Mouse (Mus musculus) embryo, embryonic 11 days (tissue): ENCODE results near the gene Lrrk1.
A peak's percentile ranks its signal among the peaks of the same experiment; 100 is the strongest.

ENCODE experiments used
- DNase-seq: peaks from one replicate; pipeline ENCODE4 v3.0.0-alpha.2; 2015

The Lrrk1 gene

DNA sequence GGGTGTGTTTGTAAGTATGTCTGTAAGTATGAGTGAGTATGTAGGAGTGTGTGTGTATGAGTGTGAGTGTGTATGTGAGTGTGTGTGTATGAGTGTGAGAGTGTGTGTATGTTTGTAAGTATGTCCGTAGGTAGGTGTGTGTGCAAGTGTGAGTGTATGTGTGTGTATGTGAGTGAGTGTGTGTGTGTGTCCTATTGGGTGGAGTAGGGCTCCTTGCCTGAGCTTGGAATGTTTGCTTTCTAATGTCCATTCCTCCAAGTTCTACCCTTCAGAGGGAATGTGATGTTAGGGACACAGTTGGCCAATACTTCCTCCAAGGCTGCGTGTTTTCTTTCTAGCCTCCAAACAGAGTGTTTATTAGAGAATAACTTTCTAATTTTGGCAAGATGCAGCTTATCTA, 51.2 kb downstream of the Lrrk1 start:
- no peak for DNase-seq

DNA sequence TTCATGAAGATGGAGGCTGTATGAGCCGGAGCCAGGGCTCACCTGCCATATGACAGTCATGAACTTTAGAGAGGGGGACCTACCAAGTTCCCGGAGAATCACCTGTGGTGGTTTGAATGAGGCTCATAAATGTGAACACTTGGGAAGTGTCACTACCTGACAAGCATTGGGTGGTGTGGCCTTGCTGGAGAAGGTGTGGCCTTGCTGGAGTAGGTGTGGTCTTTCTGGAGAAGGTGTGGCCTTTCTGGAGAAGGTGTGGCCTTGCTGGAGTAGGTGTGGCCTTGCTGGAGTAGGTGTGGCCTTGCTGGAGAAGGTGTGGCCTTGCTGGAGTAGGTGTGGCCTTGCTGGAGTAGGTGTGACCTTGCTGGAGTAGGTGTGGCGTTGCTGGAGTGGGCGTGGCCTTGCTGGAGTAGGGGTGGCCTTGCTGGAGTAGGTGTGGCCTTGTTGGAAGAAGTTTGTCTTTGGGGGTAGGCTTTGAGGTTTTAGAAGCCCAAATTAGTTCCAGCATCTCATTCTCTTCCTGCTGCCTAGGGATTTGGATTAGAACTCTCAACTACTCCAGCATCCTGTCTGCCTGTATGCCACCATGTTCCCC, 54.1 kb downstream of the Lrrk1 start:
- no peak for DNase-seq

DNA sequence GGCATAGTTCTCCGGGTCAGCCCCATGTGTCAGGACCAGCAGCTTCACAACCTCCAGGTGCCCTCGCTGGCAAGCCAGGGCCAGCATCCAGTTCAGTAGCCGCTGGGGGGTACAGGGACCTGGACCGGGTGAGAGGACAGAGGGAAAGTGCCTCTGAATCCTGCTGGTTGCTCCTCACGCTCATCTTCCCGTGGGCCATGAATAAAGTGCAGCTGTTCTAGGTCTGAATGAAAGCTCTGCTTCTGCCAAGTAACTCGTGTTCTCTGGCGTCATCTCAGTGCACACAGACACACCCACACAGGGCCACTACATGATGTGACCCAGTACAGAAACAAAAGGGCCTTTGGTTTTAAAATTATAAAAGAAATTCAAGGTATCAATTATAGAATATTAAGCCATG, 55.8 kb downstream of the Lrrk1 start:
- no peak for DNase-seq

DNA sequence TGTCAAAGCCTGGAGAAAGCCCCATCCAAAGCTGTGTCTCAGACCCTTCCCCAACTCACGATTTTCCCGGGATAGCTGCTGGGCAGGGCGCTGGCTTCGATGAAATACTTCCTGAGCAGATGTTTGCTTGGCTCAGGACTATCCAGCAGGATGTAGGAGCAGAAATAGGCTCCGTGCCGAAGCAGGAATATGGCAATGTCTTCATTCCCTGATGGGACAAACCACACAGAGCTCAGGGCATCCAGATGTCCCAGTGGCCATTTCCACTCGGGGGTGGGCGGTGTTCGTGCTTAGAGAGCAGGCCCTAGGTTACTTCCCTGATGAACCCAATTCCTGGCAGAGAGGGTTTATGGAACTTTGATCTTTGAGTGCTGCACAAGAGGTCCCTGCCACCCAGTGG, 57.5 kb downstream of the Lrrk1 start:
- no peak for DNase-seq

DNA sequence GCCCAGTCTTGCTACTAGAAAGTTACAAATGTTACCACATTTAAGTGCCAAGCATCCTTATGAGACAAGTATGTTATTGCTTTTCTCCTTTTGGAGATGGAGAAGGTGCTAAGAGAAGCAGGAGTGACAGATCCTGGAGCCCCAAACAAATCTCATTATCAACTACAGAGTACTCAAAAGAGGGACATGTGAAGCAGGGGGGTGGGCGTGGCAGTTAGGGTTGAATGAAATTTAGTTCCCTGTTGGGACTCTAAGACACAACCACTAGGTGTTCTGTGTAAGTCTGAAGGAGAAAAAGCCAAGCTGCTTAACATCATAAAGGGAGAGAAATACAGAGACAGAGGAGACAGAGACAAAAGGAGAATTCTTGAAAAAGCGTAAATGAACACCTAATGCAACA, 60.6 kb downstream of the Lrrk1 start:
- DNase-seq, result no peak

DNA sequence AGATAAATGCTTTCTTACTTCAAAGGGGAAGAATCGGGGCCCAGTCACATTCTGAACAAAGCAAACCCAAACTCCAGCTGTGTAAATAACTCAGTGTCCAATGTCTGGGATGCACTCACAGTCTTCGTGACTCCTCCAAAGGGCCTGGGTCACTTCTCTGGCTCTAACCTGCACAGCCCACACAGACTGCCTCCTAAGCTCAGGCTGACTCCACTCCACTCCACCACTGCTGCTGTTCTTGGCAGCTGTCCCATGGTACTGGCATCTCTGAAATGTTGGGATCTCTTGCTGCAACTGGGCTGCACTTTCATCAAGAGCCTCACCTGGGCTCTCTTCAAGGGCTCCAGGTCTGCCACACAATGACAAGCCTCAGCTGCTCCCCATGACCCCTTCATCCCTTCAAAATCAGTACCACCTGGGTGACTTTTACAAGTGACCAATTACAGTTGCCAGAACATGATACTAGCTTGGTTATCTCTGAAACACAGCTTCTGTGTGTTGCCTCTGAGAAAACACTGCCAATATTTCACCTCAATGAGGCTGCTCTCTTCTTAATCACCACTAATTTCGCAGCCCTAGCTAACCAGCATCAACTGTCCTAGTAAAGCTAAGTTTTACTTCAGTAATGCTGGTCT, 62.6 kb downstream of the Lrrk1 start:
- DNase-seq, result no peak

DNA sequence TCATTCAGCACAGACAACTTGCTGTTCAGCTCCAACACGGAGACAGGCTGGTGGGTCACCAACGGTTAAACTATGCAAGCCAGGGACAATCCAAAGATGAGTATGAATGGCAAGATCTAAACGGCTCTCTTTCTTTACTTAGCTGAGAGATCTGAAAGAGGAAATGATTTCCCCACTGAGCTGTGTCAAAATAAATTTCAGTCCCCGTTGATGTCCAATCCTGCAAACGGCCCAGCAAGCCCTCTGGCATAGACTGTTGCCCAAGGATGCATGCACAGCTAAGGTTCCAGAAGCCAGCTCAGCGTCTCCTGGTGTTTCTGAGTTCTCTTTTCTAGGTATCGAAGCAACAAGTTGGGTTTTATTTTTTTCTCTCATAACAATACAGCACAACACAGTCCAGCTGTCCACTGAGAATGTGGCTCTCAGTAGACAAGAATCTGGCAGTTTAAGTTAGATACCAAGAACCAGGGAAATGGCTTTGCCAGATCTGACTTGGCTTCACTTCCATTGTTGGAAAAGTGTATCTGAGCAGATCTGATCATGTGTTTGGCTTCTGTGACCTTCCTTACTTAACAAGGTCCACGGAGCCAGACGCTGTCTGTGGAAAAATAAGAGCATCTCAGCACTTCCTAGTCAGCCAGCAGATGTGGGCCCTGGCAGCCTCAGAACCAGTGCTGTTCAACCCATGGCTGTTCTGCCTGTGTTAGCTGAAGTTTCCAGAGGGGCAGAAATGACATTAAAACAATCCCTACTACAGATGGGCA, 64.7 kb downstream of the Lrrk1 start:
- DNase-seq, result no peak

DNA sequence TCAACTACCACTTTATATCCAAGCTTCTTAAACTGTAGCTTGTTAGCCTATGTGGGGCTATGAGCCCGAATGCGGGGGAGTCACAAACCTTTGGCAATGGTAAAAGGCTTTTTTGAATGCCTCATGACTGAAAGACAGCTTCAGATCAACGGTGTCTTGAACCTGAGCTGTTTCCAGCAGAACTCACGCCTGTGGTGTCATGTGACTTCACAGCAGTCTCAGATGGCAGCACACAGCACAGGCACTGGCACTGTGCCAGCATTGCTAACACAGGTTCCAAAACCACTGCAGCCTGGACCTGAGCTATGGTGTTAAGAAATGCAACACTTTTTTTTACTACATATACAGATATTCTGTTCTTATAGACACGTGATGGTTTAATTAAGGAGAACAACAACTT, 67.2 kb downstream of the Lrrk1 start:
- peak; percentile 59 for DNase-seq

DNA sequence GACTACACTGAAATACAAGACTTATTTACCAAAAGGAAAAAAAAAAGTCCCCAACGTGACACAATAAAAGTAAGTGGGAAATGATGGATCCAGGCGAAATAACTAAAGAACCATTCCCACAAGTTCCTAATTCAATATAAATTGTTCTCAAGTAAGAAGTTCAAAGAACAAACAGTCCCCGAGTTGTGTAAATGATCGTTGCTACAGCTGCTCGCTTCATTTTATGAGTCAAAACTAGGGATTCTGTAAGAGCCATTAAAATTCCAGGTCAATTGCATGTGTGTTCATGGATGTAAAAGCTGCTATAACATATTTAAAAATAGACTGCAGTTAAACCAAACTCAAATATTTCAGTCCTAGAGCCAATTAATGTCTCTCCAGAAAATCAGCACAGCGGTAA, 70.0 kb downstream of the Lrrk1 start:
- DNase-seq, result no peak

DNA sequence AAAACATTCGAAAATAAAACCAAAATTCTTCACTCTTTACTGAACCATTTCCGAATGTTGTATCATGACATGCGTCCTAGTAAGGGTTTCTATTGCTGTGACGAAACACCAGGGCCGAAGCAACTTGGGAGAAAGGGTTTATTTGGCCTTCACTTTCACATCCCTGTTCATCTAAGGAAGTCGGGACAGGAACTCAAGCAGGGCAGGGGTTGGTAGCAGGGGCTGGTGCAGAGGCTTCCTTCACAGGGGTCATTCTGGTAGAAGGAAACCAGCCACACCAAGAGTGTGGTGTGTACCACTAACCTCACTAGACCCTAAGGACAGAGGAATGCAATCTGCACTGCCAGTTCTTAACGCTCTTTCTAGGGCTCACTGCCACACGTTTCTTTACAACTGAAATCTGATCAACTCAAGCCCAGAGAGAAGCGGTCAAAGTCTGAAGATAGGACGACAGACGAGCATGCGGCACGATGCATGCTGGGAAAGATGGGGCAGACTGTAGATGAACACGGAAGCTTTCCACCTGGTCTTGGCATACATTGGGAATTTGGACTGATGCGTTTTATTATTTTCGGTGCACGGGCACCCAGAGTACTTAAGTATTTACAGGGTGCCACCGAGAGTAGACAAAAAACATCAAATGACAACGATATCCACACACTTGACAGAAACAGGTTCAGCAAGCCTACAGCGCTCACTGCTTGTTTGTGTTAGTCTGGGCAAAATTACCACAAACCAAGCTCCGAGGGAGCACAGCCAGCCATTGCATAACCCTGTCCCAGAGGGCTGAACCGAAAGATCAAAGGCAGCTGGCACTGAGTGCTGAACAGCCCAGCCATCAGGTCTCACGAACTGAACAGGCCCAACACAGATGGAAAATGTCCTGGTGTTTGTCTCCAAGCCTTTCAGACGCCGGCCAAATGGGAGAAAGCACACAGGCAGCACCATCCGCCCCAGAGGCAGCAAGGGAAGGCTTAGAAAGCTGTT, 77.2 kb downstream of the Lrrk1 start:
- DNase-seq, result no peak

DNA sequence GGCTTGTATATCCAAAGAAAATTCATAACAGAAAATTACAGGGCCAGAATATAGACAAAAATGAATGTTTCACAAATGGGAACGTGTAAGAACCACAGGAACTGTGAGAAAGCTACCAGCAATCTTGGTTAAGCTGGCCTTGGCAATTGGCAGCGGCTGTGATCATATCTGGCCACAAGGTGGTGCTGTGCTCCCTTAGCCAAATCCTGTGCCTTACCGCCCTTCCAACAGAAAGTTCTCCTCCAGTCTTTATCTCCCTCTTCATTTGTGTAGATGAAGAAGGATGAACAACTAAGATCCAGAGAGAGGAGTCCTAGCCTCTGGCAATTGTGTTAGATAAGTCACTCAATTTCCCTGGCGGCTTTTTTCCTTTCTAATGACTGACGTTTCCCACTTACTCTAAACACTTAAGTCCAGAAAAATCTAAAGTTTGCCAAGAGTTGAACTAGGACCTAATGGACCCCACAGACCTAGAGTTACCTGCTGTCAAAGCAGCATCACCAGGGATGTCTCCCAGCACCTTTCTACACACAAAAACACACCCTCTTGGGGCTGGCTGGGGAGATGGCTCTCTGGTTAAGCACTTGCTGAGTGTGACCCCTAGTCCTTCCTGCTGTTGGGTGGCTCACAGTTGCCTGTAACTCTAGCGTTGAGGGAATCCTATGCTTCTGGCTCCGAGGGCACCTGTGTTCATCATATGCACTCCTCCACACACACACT, 78.0 kb downstream of the Lrrk1 start:
- peak; percentile 83 for DNase-seq

DNA sequence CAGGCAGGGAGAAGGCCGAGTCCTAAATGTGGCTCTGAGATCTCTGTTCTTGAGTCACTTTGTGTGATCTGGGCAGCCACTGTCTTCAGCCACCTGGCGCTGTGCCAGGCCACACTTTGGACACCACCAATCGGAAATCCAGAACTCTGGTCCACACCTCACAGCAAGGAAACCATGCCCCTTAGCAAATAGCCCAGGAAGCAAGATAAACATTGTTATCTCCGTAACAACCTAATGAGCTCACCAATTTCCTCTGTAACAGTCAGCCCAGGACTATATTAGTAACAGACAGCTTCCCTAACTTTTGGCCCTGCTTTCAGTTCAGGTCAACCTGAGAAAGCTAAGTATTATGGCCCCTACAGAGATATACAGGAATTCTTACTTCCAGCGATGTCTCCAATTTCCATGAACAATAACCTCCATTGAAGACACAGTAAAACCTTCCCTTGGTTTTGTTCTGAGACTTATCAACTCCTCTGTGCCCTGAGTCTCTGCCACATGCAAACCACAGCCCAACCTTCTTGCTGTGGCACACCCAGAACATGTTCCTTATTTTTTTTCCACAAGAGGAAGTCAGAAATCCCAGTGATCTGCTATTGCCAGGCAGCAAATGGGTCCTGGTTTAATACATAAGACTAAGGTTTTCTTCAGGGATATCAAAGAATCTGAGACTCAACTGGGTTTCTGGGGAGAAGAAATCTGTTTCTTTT, 78.8 kb downstream of the Lrrk1 start:
- DNase-seq, result no peak

DNA sequence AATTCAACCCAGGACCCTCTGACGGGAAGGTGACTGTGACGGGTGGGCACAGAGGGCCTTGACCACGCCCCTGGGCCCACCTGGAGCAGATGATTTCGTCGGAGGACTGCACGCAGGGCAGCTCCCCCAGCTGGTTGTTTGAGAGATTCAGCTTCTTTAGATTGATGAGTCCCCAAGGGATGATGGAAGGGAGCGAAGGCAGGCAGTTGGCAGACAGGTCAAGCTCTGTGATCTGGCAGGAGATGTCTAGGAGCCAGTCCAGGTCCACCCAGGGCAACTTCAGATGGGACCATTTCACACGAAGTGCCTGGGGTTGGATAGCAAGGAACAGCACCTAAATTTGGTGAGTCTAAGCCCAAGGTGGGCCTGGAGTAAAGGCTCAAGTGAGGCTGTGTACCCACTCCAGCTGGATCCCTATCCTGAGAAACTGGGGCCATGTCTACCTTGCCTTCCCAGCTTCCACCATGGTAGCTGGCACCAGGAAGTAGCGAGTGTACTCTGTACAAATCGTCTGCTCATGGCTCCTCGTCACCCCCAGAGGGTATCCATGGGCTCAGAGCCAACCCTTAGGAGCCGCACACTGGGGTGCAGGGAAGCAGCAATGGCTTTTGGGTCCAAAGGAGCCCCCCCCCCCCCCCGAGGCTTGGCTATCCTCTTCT, 79.4 kb downstream of the Lrrk1 start:
- no peak for DNase-seq

DNA sequence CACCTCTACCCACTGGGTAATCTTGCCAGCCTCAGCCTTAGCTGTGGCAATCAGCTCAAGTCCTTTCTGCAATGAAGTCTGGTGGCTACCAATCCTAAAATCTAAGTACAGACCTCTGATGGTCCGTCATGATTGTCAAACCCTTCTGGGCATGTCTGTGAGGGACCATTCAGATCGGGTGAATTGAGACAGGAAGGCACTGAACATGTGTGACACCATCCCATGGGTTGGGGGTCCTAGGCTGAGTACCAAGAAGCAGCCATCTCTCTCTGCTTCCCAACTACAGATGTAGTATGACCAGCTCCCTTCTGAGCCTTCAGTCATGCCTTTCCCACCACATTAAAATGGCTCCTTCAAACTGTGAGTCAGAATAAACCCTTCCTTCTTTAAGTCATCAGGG, 80.4 kb downstream of the Lrrk1 start:
- DNase-seq, result no peak

DNA sequence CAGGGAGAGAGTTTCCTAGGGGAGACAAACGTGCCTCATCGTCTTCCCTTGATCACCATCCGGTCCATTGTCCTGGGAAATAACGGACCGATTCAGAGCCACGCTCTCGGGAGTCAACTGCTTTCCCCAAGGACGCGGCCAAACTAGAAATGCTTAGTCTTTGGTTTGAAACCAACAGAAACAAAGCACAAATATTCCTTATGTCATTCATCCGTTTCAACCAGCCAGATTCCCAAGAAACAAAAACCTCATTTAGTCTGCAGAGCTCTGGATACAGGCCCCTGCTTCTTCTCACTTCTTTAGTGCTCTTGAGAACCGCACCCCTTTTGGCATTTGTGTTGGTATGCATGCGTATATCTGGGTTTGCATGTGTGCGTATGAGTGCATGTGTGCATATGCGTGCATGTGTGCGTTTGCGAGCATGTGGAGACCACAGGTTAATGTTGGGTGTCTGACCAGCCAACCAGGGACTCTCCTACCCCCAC, 82.4 kb downstream of the Lrrk1 start:
- no peak for DNase-seq

DNA sequence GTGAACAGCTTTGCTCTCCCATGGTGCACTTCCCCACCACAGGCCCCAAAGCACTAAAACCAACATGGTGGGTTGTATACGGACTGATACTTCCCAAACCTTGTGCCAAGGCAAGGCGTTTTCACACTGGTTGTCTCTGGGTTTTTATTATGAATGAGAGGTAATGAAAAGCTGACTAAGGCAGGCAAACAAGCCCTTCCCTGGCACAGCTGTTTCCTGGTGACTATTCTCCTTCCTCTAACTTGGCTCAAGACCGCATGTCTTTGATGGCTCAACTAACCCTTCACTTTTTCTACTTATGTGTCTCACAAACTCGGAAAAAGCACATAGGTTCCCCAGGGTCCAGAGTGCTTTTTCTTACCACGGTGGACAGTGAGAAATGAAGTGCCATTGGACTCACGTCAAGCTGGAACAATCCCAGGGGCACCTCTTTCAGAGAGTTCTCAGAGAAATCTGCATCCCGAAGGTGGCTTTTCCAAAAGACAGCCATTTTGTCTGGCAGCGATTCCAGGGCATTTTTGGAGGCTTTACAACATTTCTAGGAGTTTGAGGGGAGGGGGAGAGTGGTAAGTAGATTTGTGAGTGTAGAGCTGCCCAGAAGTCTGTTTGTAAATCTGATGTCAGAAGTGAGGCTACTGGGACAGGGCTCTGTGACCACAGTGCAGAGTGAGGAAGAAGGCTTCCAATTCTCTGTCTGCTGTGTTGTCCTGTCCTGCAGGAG, 83.0 kb downstream of the Lrrk1 start:
- DNase-seq, result no peak

DNA sequence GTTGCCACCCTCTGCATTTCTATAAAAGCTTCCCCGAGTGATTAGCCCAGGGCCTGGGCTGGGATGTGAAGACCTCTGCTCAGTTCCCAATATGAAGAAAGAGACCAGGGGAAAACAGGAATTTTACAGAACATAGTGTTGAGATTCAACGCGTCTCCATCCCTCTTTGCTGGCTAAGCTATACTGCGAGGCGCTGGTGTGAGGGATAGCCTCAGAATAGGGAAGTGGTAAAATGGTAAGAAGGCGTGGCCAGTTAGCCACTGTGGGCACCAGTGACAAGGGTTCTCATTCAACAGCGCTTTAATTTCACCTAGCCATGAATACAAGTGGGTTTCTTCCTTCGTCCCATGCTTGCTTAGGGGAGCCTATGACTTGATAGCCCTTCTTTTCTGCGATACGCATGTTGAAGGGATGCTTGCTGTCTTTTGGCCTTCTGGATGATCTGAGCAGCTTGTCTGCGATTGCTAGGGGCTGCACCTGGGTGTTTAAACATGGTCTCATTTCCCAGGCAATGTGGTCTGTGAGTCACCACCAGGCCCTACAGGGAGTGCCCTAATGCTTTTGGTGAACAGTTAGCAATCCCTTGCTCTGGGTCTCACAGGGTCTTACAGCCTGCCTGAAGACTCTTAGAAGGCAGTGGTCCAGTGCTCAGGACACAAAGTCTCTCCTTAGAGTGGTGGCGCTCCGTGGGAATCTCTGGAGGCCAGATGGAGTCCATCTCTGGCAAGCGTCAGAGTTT, 84.1 kb downstream of the Lrrk1 start:
- no peak for DNase-seq

DNA sequence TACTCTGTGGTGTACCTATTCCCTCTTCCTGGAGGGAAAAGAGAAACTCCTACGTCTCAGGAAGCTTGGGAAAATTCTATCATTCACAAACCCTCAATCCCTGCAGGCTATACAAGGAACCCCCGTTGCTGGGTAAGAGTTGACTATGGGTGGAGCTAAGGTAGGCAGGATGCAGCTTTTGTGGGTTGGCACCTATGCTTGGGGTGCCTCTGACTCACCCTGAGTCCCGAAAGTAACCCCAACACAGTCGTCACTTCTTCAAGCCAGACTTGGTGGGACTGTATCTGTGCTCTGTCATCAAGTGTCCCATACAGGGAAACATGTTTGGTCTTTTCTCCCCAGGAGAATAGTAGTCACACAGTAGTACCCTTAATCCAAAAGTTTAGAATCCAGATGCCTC, 86.7 kb downstream of the Lrrk1 start:
- DNase-seq, result no peak

DNA sequence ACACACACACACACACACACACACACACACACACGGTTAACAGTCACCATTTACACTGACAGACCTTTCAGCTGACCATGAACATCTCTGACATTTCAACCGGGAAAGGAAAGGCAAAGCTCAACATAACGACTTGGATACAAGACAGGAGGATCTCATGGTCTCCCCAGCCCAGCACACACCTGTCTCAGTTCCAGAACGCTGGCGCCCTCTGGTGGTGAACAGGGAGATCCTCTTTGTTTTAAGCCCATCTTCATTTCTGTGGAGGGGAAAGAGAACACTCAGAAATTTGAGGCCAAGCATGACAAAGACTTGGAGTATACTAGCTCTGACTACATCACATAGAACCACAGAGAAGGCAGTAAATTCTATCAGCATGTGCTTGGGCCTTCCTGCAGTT, 87.5 kb downstream of the Lrrk1 start:
- peak; percentile 84 for DNase-seq

DNA sequence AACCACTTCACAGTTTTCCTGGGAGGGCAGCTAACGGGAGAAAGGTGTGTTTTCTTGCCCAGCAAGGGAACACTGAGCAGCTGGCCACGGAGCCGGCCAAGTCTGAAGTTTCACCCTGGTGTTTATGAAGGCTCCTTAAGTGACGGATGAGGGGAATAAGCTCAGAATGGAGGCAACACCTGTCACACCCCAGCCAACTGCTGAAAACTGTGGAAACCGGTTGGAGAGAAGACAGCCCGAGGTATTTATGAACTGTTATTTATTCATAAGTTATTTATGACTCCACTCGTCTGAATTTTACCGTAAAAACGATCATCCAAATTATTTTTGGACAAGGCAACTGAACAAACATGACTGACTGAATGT, 90.5 kb downstream of the Lrrk1 start:
- no peak for DNase-seq
